Mouse (Mus musculus) neural tube, embryonic 13.5 days (tissue): Measurements from ENCODE around the gene Gm5134. TPM values are rescaled to one million over a fixed set of nuclear protein-coding genes. Genes with fewer than 3 reads are reported as not detected.
A peak's percentile ranks its signal among the peaks of the same experiment; 100 is the strongest.

Source experiments
- ATAC-seq: fragments of 200-750 bp; cut with Nextera tagmentation; 2 replicates; pipeline ENCODE4 v1.8.0; 2017; ENCODE audit warnings: low read depth, mild to moderate bottlenecking, moderate TSS enrichment, moderate library complexity
- H3K27ac ChIP-seq: fragments of 300-500 bp; sonication (generic); replicated peaks from 2 replicates; pipeline ENCODE4 v1.5.1; 2015; ENCODE audit warnings: moderate library complexity, mild to moderate bottlenecking, inconsistent platforms
- H3K27me3 ChIP-seq: fragments of 300-500 bp; sonication (generic); 2 replicates; pipeline ENCODE4 v1.6.1; 2015; ENCODE audit warnings: mild to moderate bottlenecking, inconsistent platforms
- H3K36me3 ChIP-seq: fragments of 300-500 bp; sonication (generic); 2 replicates; pipeline ENCODE4 v1.6.1; 2015; ENCODE audit warnings: mild to moderate bottlenecking, inconsistent platforms
- H3K4me1 ChIP-seq: fragments of 300-500 bp; sonication (generic); replicated peaks from 2 replicates; pipeline ENCODE4 v1.6.1; 2015; ENCODE audit warnings: inconsistent platforms
- H3K4me2 ChIP-seq: fragments of 300-500 bp; sonication (generic); 2 replicates; pipeline ENCODE4 v1.6.1; 2015; ENCODE audit warnings: inconsistent platforms, mild to moderate bottlenecking, moderate library complexity
- H3K4me3 ChIP-seq: fragments of 300-500 bp; sonication (generic); 2 replicates; pipeline ENCODE4 v1.5.1; 2015; ENCODE audit warnings: mild to moderate bottlenecking, inconsistent platforms
- H3K9ac ChIP-seq: fragments of 300-500 bp; sonication (generic); 2 replicates; pipeline ENCODE4 v1.6.1; 2015; ENCODE audit warnings: moderate library complexity, mild to moderate bottlenecking, inconsistent platforms
- H3K9me3 ChIP-seq: fragments of 300-500 bp; sonication (generic); 2 replicates; pipeline ENCODE4 v1.6.1; 2016; ENCODE audit warnings: inconsistent platforms
- WGBS: fragments of 180-500 bp; shearing (Covaris S2); methylation state at CpG from one replicate; pipeline ENCODE4 v1.1.7; 2015; 5-methylcytosine and 5-hydroxymethylcytosine counted together
- polyA plus RNA-seq: library from polyadenylated mRNA; unstranded; fragments of >200 nt; fragmentation: Nextera tagmentation; extraction: Ambion mirVana; gene quantifications from 2 replicates; pipeline ENCODE4 v1.2.1, GENCODE M21; 2015

Gm5134 gene
- polyA plus RNA-seq, 1 experiment from 2014 or later = not detected

DNA sequence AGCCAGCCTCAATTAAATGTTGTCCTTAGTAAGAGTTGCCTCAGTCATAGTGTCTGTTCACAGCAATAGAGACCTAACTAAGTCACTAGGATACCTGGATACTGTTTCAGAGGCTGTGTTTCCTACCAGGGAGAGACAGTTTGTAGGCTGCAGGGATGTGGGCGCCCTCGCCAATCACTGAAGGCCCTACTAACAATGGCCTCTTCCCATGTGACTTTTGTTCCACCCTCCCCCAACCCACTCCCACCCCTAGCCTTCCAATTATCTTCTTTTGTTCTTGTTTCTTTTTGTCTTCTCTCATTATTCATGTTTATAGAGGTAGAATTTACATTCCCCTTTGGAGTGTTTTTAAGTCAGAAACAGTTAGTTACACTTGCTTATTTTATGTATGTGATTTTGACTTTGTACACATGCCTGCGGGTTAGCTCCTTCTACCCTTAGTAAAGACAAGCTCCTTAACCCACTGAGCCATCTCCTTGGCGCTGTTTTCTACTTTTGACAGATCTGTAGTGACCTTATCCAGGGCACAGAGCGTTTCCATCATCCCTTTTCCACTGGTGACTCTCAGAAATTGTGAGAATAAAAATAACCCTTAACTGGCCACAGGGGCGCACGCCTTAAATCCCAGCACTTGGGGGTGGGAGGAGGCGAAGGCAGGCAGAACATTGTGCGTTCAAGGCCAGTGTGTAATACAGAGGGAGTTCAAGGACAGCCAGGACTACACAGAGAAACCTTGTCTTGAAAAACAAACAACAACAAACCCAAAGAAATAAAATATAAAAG lies 13.1 kb upstream of the Gm5134 start:
- Histone ChIP-seq H3K36me3 (no peaks in the 10 kb centered on the region), H3K27ac (0 out of 2 replicates have a peak overlapping the region, but pooled peaks have one; percentile 1), H3K9ac (no peak overlapping the region), H3K9me3 (no peaks in the 10 kb centered on the region), H3K27me3 (peaks cover 12% of the 10 kb centered on the region), H3K4me3 (no peak overlapping the region), H3K4me1 (peaks cover 42% of the 10 kb centered on the region), H3K4me2 (no peak overlapping the region)
- no peak for ATAC-seq
- WGBS = 62% methylated on average over 9 of the region's 9 CpGs

DNA sequence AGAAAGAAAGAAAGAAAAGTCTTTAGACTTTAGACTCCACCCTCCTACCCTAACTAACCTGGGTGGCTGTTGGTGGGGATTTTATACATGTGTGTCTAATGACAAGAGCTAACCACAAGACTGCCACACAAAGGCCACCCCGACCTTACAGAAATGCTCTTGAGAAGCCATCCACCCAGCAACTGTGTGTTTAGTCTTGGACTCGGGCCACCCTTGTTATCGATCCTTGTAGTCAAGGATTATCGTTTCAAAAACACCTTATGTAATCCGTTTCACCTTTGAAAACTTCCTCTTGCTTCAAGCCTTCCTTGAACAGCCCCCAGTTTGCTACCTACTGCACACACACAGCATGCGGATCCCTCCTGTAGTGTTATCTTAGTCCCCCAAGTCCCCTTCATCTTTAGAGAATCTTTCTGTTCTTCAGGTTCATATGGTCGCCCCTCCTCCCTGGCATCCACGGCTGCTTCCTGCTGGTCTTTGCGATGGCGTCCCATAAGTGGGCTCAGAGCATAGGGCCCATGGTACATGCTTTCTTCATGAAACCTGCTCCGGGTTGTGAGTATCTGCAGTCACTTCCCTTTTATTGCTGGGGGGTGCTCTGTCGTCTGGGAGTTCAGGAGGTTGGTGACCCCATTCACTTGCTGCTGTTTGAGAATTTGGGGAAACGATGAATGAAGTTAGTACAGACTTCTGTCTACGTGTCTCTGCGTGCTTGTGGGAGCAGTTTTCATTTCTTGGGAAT lies 11.4 kb upstream of the Gm5134 start, which contains the start of gene Vpreb3:
Gene Vpreb3 (plus strand): TSS at position 322 of the 742 bp plus-strand sequence.
- Histone ChIP-seq H3K4me1 (peaks cover 32% of the 10 kb centered on the region), H3K36me3 (no peaks in the 10 kb centered on the region), H3K4me3 (no peak within 1 kb of the TSS), H3K27ac (peak within 1 kb of the TSS; percentile 71), H3K9ac (no peak within 1 kb of the TSS), H3K4me2 (0 out of 2 replicates have a peak within 1 kb of the TSS, but pooled peaks have one; percentile 14), H3K27me3 (peaks cover 4% of the 10 kb centered on the region; the same call in 1 of the 2 replicates), H3K9me3 (no peaks in the 10 kb centered on the region)
- 84% methylated on average over 15 of the region's 15 CpGs for WGBS
- ATAC-seq = no peak

DNA sequence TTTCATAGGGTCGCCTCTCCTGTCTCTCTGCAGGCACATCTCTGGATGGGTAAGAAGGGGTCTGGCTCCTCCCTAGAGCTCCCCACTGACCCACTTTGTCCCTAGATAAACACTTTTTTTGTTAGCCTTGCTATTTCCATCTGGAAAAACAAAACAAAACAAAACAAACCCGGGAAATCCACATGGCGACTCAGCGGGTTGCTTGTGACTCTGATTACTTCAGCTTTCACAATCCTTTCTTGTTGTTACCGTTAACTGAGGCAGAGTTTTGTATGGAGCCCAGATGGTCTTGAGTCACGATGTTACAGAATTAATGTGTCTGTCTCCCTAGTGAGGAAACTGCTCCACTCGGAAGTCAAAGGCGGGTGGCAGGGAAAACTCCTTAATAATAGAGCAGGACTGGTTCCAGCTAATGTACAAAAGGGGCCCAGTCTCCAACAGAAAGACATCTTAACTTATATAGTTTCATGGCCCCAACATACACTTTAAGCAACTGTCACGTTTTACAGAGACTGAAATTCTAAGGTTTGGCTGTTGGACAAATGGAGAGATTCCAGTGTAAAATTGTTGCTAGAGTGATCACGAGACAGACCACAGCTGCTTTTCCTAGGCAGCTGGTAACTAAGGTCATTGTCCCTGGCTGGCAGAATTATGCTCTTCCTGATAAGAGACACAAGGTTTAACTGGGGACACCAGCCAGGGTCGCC lies 10.1 kb upstream of the Gm5134 start:
- Histone ChIP-seq H3K27ac (peak overlapping the region; percentile 71), H3K4me3 (no peak overlapping the region), H3K9ac (no peak overlapping the region), H3K27me3 (peaks cover 14% of the 10 kb centered on the region; the same call in 1 of the 2 replicates), H3K36me3 (no peaks in the 10 kb centered on the region), H3K4me2 (0 out of 2 replicates have a peak overlapping the region, but pooled peaks have one; percentile 14), H3K4me1 (peaks cover 30% of the 10 kb centered on the region), H3K9me3 (no peaks in the 10 kb centered on the region)
- peak; percentile 64 for ATAC-seq
- WGBS = 10% methylated on average over 11 of the region's 11 CpGs

DNA sequence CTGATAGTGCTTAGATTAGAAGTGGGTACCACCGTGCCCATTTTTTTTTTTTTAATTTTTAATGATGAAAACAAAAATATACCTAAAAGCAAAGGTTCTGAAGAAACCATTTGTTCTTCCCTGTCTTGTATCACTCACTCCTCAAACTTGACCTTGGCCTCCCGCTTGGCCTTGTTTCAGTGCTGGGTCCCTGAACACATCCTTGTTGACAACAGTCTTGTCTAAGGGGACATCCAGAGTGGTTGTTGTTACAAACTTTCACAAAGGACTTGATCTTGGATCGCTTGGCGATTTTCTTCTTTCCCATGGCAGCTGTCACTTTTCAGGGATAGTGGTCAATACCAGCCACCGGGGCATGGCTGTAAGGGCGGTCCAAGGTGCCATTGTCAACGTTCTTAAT lies 9.1 kb upstream of the Gm5134 start:
- peaks cover 31% of the 10 kb centered on the region for H3K4me1 ChIP-seq
- peaks cover 23% of the 10 kb centered on the region for H3K27me3 ChIP-seq
- H3K27ac ChIP-seq = no peak overlapping the region
- ATAC-seq = no peak
- no peak overlapping the region for H3K9ac ChIP-seq
- 92% methylated on average over 7 of the region's 7 CpGs for WGBS
- no peak overlapping the region for H3K4me3 ChIP-seq
- no peaks in the 10 kb centered on the region for H3K36me3 ChIP-seq
- no peak overlapping the region for H3K4me2 ChIP-seq
- no peaks in the 10 kb centered on the region for H3K9me3 ChIP-seq

DNA sequence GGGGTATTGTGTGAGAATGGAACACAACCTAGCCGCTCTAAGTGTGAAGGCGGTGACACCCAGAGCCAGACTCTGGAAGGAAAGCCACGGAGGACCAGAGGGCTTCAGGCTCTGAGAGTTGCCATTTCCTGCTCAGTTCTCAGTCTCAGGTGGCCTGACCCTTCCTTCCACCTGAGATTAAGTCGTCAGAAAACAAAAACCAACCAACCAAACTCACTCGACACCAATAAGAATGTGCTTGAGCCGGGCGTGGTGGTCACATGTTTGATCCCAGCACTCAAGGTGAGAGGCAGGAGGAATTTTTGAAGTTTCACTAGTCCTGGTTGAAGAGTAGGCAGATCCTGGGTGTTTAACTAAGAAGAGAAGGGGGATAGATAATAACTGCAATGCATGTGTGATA lies 8.4 kb upstream of the Gm5134 start:
- Histone ChIP-seq H3K4me2 (no peak overlapping the region), H3K4me1 (peaks cover 31% of the 10 kb centered on the region), H3K4me3 (no peak overlapping the region)

DNA sequence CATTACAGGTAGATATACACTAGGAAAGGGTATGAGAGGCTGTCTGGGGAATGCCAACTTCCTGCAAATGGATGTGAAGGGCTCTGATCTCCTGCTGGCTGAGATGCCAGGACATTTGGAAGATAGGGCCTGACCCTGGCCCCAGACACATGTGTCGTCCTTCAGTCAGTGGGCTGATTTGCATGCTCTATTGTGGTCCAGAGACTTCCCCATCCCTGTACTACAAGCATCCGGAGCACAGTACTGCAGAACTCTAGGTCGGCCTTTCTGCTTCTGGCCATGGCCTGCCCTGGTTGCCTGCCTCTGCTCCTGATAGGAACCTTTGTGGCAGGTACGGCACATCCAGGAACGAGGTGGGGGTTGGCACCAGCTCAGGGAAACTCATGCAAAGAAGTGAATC lies 6.2 kb upstream of the Gm5134 start:
- H3K27ac ChIP-seq = no peak overlapping the region
- no peak overlapping the region for H3K4me3 ChIP-seq
- H3K4me2 ChIP-seq = no peak overlapping the region
- no peaks in the 10 kb centered on the region for H3K36me3 ChIP-seq
- no peaks in the 10 kb centered on the region for H3K9me3 ChIP-seq
- H3K27me3 ChIP-seq = peaks cover 29% of the 10 kb centered on the region
- WGBS = 80% methylated on average over 5 of the region's 5 CpGs
- H3K9ac ChIP-seq = no peak overlapping the region
- ATAC-seq = no peak
- H3K4me1 ChIP-seq = peaks cover 24% of the 10 kb centered on the region

More for the DNA sequence above, 8.4 kb upstream of the Gm5134 start:
- Histone ChIP-seq H3K9me3 (no peaks in the 10 kb centered on the region), H3K27ac (no peak overlapping the region), H3K9ac (no peak overlapping the region), H3K27me3 (peaks cover 25% of the 10 kb centered on the region), H3K36me3 (no peaks in the 10 kb centered on the region)
- 88% methylated on average over 7 of the region's 7 CpGs for WGBS
- ATAC-seq = no peak

DNA sequence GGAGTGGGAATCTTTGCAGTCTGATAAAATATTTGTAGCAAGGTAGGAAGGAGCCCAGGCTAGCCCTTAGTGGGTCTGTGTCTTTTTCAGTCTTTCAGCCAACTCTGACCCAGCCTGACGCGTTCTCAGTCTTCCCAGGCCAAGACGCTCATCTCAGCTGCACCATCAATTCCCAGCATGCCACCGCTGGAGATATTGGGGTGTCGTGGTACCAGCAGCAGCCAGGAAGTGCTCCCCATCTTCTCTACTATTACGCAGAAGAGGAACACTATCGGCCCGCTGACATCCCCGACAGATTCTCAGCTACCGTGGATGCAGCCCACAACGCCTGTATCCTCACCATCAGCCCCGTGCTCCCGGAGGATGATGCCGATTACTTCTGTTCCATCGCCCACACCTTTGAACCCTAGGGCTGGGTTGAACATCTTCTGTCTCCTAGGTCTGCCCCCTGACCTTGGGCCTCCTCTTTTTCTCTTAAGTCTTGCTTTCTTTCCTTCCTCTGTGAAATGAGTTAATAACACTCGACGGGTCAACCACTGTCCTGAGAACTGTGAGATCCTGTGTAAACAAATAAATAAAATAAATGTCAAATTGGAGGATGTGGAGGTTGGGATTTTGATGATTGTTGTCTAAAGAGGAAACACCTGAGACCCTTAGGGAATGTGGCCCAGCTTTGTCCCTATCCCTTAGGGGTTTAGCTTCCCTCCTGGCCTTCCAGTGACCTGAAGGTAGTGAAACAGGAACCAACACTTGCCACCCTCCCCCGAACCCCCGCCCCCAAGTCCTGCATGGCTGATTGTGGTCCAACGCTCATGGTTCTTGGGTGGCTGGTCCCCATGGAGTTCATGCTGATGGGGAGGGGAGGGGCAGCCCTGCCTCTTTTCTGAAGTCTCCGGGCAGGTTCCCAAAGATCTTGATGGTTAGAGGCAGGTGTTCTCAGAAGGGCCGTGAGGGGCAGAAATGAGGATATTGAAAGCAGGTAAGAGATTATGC lies 5.0 kb upstream of the Gm5134 start:
- H3K9me3 ChIP-seq = no peaks in the 10 kb centered on the region
- H3K27ac ChIP-seq = no peak overlapping the region
- no peaks in the 10 kb centered on the region for H3K36me3 ChIP-seq
- no peak overlapping the region for H3K4me3 ChIP-seq
- ATAC-seq = no peak
- H3K9ac ChIP-seq = no peak overlapping the region
- H3K27me3 ChIP-seq = peaks cover 35% of the 10 kb centered on the region
- H3K4me2 ChIP-seq = no peak overlapping the region
- peaks cover 15% of the 10 kb centered on the region for H3K4me1 ChIP-seq
- WGBS = 83% methylated on average over 22 of the region's 22 CpGs

DNA sequence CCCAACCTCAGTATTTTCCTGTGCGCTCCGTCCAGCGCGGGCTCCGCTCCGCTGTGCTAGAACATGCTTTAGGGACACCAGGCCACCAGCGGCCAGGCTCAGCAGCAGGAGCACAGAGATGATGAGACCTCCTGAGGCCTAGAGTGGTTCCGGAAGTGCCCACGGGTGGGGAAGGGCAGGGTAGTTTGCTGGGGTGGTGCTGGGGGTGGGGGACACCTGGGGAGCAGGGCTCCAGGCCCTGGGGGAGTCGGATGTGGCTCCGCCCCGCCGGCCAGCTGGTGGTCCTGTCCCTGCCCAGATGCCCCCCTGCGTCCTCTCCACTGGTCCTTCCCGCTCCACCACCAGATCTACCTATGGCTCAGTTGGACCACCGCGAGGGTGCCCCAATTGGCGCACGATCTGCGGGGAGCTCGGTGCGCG lies 3.5 kb upstream of the Gm5134 start:
- Histone ChIP-seq H3K4me1 (peaks cover 15% of the 10 kb centered on the region), H3K9me3 (no peaks in the 10 kb centered on the region), H3K4me2 (peak overlapping the region; percentile 86), H3K27me3 (peaks cover 38% of the 10 kb centered on the region), H3K36me3 (no peaks in the 10 kb centered on the region), H3K4me3 (peak overlapping the region; percentile 41), H3K9ac (peak overlapping the region; percentile 74), H3K27ac (no peak overlapping the region)
- WGBS = 3% methylated on average over 23 of the region's 23 CpGs
- peak; percentile 57 for ATAC-seq

DNA sequence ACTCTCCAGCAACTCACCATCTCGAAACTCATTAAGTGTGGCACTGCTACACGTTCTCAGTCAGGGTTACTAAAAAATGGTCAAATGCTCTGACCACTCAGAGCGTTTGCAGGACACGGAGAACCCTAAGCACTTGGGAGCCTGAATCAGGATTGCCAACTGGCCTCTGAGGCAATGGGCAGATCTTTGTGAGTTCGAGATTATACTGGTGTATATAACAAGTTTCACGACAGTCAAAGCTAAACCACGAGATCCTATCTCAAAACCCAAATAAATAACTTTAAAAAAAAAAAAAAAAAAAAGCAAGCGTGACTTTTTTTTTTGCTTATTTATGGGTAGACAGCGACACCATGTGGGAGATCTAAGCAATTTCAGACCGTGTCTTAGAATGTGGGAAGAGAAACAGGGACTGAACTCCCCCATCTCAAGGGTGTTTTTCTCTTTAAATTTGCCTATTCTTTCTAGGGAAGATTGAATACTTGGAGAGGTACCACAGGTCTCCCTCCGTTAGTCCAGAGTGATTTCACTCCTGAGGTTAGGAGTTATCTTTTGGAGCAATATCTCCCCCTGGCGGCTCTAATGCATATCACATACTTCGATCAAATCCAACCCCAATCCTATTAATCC lies 2.8 kb upstream of the Gm5134 start:
- H3K9me3 ChIP-seq = no peaks in the 10 kb centered on the region
- H3K27ac ChIP-seq = no peak overlapping the region
- H3K4me3 ChIP-seq = peak overlapping the region; percentile 41
- WGBS = 5% methylated on average over 13 of the region's 13 CpGs
- ATAC-seq = peak; percentile 37; the same call in 1 of the 2 replicates
- H3K27me3 ChIP-seq = peaks cover 38% of the 10 kb centered on the region
- peaks cover 15% of the 10 kb centered on the region for H3K4me1 ChIP-seq
- no peaks in the 10 kb centered on the region for H3K36me3 ChIP-seq
- peak overlapping the region; percentile 86 for H3K4me2 ChIP-seq
- H3K9ac ChIP-seq = peak overlapping the region; percentile 74

DNA sequence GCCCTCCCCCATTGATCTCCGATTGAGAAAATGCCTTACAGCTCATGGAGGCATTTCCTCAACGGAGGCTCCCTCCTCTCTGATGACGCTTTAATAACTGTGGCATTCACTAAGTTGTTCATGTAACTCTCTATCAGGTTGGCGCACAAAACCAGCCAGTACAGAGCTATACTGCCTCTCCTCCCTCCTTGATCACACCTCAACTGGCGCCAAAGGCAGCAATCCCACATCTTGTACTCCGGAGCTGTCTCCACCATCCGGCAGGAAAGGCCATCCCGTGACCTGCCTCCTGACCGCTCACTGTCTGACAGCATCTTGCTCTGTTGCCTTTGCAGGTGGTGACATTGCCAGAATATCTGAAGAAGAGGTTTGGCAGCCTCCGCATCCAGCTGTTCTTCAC lies 19.5 kb downstream of the Gm5134 start:
- WGBS = 93% methylated on average over 10 of the region's 10 CpGs
- H3K9me3 ChIP-seq = peaks cover 2% of the 10 kb centered on the region; the same call in 1 of the 2 replicates
- no peak overlapping the region for H3K9ac ChIP-seq
- H3K36me3 ChIP-seq = no peaks in the 10 kb centered on the region
- no peak overlapping the region for H3K4me2 ChIP-seq
- no peak overlapping the region for H3K27ac ChIP-seq
- no peaks in the 10 kb centered on the region for H3K27me3 ChIP-seq
- no peak for ATAC-seq
- 0 out of 2 replicates have a peak, but pooled peaks cover 3% of the 10 kb centered on the region for H3K4me1 ChIP-seq
- H3K4me3 ChIP-seq = no peak overlapping the region
